Mouse (Mus musculus) layer of hippocampus, adult 2 months (tissue): ENCODE data around the gene Ttll11. TPM values are rescaled to one million over a fixed set of nuclear protein-coding genes. Genes with fewer than 3 reads are reported as not detected.
A peak's percentile ranks its signal among the peaks of the same experiment; 100 is the strongest.

Source experiments
- DNase-seq, 2 experiments: peaks; one replicate each; pipeline ENCODE4 v3.0.0; 2022; ENCODE audit warnings: low spot score in 2 of 2
- H3K27ac ChIP-seq: fragments of 200-600 bp; 2 replicates; pipeline ENCODE4 v1.8.1; 2022
- H3K4me3 ChIP-seq: fragments of 200-600 bp; 2 replicates; pipeline ENCODE4 v1.8.1; 2022; ENCODE audit warnings: mild to moderate bottlenecking
- CTCF ChIP-seq: fragments of 200-600 bp; conservative IDR thresholded peaks from 2 replicates; pipeline ENCODE4 v1.8.1; 2022; ENCODE audit warnings: antibody characterized with exemption, mild to moderate bottlenecking, moderate library complexity
- total RNA-seq, 2 experiments: library from RNA; stranded (reverse); gene quantifications; 2 replicates each; pipeline ENCODE4 v1.2.3; 2021

The Ttll11 gene
- total RNA-seq, 2 experiments from 2014 or later = 33.9 to 38.8 TPM

- TF ChIP-seq CTCF = peak; percentile 35
- DNase-seq = no peak
- Histone ChIP-seq H3K4me3 (no peak overlapping the region), H3K27ac (no peak overlapping the region)
Measured at GRCm38 (mm10) chr2:35722821-35723220, 256.9 kb downstream of the Ttll11 start.

GRCm38 (mm10) chr2:35720956-35721355 lies 258.8 kb downstream of the Ttll11 start:
- Histone ChIP-seq H3K4me3 (no peak overlapping the region), H3K27ac (peak overlapping the region; percentile 85; the same call in 1 of the 2 replicates)
- no peak for TF ChIP-seq CTCF
- DNase-seq = no peak

- no peak for TF ChIP-seq CTCF
- Histone ChIP-seq H3K4me3 (no peak overlapping the region), H3K27ac (peak overlapping the region; percentile 85; the same call in 1 of the 2 replicates)
- DNase-seq = no peak
Measured at GRCm38 (mm10) chr2:35720550-35720949, 259.2 kb downstream of the Ttll11 start.

- H3K27ac ChIP-seq = peak overlapping the region; percentile 85
Measured at GRCm38 (mm10) chr2:35720104-35720503, 259.6 kb downstream of the Ttll11 start.

GRCm38 (mm10) chr2:35719230-35720005 lies 260.3 kb downstream of the Ttll11 start:
- no peak for TF ChIP-seq CTCF
- peak; percentile 63 to 64 for DNase-seq
- H3K4me3 ChIP-seq = no peak overlapping the region

More at GRCm38 (mm10) chr2:35720104-35720503, 259.6 kb downstream of the Ttll11 start:
- TF ChIP-seq CTCF = no peak
- no peak overlapping the region for H3K4me3 ChIP-seq
- DNase-seq = no peak

GRCm38 (mm10) chr2:35718662-35719061 lies 261.1 kb downstream of the Ttll11 start:
- H3K4me3 ChIP-seq = no peak overlapping the region
- no peak for TF ChIP-seq CTCF
- DNase-seq = no peak
- peak overlapping the region; percentile 85 for H3K27ac ChIP-seq

More at GRCm38 (mm10) chr2:35719230-35720005, 260.3 kb downstream of the Ttll11 start:
- H3K27ac ChIP-seq = peak overlapping the region; percentile 85

DNA sequence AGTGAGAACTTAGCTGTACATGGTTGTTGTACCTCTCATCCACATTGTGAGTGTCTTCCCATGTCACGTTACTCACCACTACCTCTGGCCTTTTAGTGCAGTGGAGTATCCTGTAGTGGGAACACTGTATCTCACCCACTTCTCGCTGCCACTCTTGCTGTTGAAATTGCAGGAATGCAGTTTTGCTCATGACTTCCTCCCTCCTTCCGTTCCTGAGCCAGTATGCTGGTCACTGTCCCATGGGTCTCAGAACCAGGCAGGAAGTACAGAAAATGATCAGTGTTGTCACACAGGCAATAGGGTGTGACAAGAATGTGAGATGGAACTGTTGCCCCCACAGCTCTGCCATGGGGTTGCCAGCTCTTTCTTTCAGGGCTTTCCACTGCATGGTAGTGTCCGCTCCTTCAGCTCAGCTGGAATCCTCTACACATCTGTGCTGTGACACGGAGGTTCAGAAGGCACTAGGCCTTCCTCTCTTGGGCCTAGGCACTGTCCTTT lies 261.7 kb downstream of the Ttll11 start:
- no peak for DNase-seq
- H3K27ac ChIP-seq = peak overlapping the region; percentile 85; the same call in 1 of the 2 replicates
- H3K4me3 ChIP-seq = no peak overlapping the region
- TF ChIP-seq CTCF = no peak

DNA sequence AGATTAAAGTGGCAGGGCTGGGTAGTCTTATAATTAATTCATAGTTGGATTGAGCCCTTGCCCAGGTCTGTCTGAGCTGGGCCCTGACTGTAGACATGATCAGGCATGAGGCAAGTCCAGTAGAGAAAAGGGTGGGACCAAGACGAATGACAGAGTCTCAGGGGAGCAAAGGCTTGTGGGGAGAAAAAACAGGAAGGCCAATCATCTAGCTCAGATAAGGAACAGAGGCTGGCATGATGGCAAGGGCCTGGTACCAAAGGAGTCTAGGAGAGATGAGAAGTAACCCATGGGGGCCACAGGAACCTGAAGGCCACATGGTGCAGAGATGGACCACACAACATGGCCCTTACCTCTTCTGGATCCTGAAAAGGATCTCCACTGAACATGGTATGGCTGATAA lies 263.5 kb downstream of the Ttll11 start:
- no peak for TF ChIP-seq CTCF
- no peak overlapping the region for H3K27ac ChIP-seq
- no peak for DNase-seq
- no peak overlapping the region for H3K4me3 ChIP-seq

DNA sequence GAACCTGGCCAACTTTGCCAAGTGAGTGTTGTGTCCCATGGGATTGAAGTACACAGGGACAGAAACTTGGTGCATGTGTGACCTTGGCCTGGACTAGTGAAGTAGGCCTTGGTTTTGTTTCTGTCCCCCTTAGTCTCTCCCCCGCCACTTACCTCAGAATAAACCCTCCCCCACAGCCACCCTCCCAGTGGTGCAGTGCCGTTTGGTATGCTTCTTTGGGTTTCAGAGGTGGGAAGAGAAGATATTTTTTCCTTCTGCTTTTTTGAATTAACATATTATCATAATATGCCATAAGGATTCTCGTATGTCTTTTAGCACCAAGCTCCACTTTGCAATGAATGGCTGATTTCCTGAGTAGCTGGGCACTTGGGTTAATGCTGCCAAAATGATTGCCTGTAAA lies 264.2 kb downstream of the Ttll11 start:
- Histone ChIP-seq H3K4me3 (no peak overlapping the region), H3K27ac (peak overlapping the region; percentile 51; the same call in 1 of the 2 replicates)
- no peak for DNase-seq
- no peak for TF ChIP-seq CTCF

- H3K4me3 ChIP-seq = no peak overlapping the region
- no peak for DNase-seq
- peak overlapping the region; percentile 51; the same call in 1 of the 2 replicates for H3K27ac ChIP-seq
- no peak for TF ChIP-seq CTCF
Measured at GRCm38 (mm10) chr2:35714742-35715167, 265.0 kb downstream of the Ttll11 start.

GRCm38 (mm10) chr2:35713460-35713859 lies 266.3 kb downstream of the Ttll11 start:
- no peak overlapping the region for H3K4me3 ChIP-seq
- no peak overlapping the region for H3K27ac ChIP-seq
- TF ChIP-seq CTCF = no peak
- DNase-seq = no peak

DNA sequence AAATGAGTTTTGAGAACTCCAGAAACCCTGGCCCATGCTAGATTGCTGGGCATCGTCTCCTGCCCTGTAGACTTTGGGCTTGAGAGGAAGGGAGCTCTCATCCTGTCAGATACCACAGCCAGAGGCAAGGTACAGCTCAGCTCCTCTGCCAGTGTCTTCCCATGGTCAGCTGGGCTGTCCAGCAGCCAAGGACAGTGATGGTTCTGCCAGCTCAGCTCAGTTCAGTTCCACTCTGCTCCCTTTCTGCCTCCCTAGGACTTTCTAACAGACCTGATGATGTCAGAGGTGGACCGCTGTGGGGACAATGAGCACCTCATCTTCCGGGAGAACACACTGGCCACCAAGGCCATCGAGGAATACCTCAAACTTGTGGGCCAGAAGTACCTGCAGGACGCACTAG lies 267.1 kb downstream of the Ttll11 start:
- no peak for TF ChIP-seq CTCF
- Histone ChIP-seq H3K4me3 (no peak overlapping the region), H3K27ac (no peak overlapping the region)
- no peak for DNase-seq

DNA sequence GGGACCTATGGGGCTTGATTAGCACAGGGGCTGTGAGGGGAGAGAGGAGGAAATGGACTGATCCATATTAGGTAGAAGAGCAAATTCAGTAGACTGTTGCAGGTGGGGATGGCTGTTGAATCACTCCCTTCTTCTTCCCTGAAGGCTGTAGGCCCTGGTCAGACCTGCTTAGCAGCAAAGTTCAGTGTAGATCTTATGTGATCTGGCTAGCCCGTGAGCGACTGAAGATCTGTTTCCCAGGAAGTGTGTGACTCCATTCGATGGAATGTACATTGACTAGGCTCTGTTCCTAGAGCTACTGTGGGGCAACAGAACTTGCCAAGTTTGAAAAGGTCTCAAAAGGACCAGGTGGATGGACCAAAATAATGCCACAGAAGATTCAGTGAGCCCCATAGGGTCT lies 276.5 kb downstream of the Ttll11 start:
- Histone ChIP-seq H3K4me3 (no peak overlapping the region), H3K27ac (peak overlapping the region; percentile 49)
- no peak for DNase-seq
- TF ChIP-seq CTCF = no peak

GRCm38 (mm10) chr2:35702608-35703007 lies 277.1 kb downstream of the Ttll11 start:
- Histone ChIP-seq H3K4me3 (no peak overlapping the region), H3K27ac (peak overlapping the region; percentile 49)
- TF ChIP-seq CTCF = no peak
- no peak for DNase-seq
